Comparison of ENCODE assay signal across 8 mouse cellular contexts in the genomic region with DNA sequence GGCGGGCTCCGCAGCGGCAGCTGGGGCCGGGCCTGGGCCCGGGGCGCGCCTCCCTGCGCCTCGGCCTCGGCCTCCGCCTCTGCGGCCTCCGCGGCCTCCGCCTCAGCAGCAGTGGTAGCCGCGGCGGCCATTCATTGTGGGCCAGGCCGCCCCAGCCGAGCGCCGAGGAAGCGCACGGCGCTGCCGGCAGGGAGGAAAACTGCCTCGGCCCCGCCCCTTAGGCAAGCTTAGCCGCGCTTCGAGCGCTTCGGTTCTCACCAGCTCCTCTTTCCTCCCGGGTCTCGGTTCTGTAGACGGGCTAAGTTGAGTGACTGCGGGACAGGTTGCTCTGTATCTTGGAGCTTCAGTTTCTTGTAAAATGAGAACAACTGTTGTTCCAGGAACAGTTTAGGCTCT. TPM values are rescaled to one million over a fixed set of nuclear protein-coding genes. Genes with fewer than 3 reads are reported as not detected.
DNase-seq lines count a peak whose midpoint lies in the region; ATAC-seq and TF ChIP-seq lines count a peak whose summit lies in the region.

A gene (minus strand): TSS at position 158 of the 396 bp plus-strand sequence.

- H3K4me1 ChIP-seq in hindbrain, embryonic 16.5 days (ENCODE audit: control insufficient read depth, insufficient read depth, low read depth, low read length): peaks cover 39% of the 10 kb centered on the region

- H3K4me2 ChIP-seq in hindbrain, embryonic 16.5 days (ENCODE audit: low read length): peak within 1 kb of the TSS; percentile 94

- H3K9me3 ChIP-seq in hindbrain, embryonic 16.5 days (ENCODE audit: control insufficient read depth, low read length): no peaks in the 10 kb centered on the region

- peak within 1 kb of the TSS; percentile 92 for H3K4me3 ChIP-seq in gastrocnemius, adult 2 months
- H3K4me3 ChIP-seq in hindbrain, embryonic 16.5 days (ENCODE audit: low read length): peak within 1 kb of the TSS; percentile 94

- WGBS in hindbrain, embryonic 16.5 days: under 1% methylated on average over 22 of the region's 37 CpGs

- peak within 1 kb of the TSS; percentile 99 for H3K9ac ChIP-seq in hindbrain, embryonic 16.5 days (ENCODE audit: low read depth, low read length)

- H3K27me3 ChIP-seq in hindbrain, embryonic 16.5 days (replicated peaks; ENCODE audit: control insufficient read depth, insufficient read depth, low read length): no peaks in the 10 kb centered on the region

- intact Hi-C loops in gastrocnemius, adult 2 months (cut with DNase I): no loop called here

- peaks cover 9% of the 10 kb centered on the region for H3K36me3 ChIP-seq in hindbrain, embryonic 16.5 days (ENCODE audit: control insufficient read depth, insufficient read depth, low read length)

- ATAC-seq in hindbrain, embryonic 16.5 days: peak; percentile 83
- ATAC-seq in megakaryocyte, adult 5-6 weeks (ENCODE audit: poor library complexity, severe bottlenecking): peak; percentile 89

- peak; percentile 86 for DNase-seq in T-cell, adult 2 months (ENCODE audit: low spot score)
- DNase-seq in cerebellum, postnatal 36 days: peak; percentile 85 to 91
- peak; percentile 94 for DNase-seq in gastrocnemius, adult 2 months
- DNase-seq in left cerebral cortex, adult 8-10 months (ENCODE audit: low spot score in 2 of 2): peak in 1 of 2 experiments; percentile 78
- DNase-seq in right cerebral cortex, postnatal 10 days (ENCODE audit: low spot score in 2 of 2): peak; percentile 92
- peak; percentile 82 to 90 for DNase-seq in urinary bladder, postnatal 4 days (ENCODE audit: low spot score in 2 of 2)

- peak within 1 kb of the TSS; percentile 83 for H3K27ac ChIP-seq in gastrocnemius, adult 2 months
- peak within 1 kb of the TSS; percentile 94 for H3K27ac ChIP-seq in hindbrain, embryonic 16.5 days (ENCODE audit: low read depth, low read length)

- peak; percentile 35 for TF ChIP-seq CTCF in gastrocnemius, adult 2 months (IDR thresholded peaks at IDR 0.05)

RNA-seq across cellular contexts. Expression of the gene that starts here (rescaled TPM):
- 10 to 100 TPM; 18.7 to 24.3 TPM for total RNA-seq in gastrocnemius, adult 2 months (2021)
- polyA plus RNA-seq in hindbrain, embryonic 16.5 days (2015; fragmentation: Nextera tagmentation; extraction: Ambion mirVana): 12.4 and 15.5 TPM in 2 replicates
- 10 to 100 TPM; 88.5 to 97.6 (median 93.9) TPM for total RNA-seq in left cerebral cortex, adult 8-10 months (2022)
- 42.8 and 43.0 TPM in 2 replicates for total RNA-seq in megakaryocyte, adult 5-6 weeks (2015)
- total RNA-seq in megakaryocyte, adult 5-6 weeks (2017): 31.8 and 36.8 TPM in 2 replicates
